Mouse (Mus musculus) cerebellum, adult 2 months (tissue): ENCODE results near the gene Agap2. TPM values are rescaled to one million over a fixed set of nuclear protein-coding genes. Genes with fewer than 3 reads are reported as not detected.
A peak's percentile ranks its signal among the peaks of the same experiment; 100 is the strongest.

ENCODE experiments used
- DNase-seq, 2 experiments: peaks; one replicate each; pipeline ENCODE4 v3.0.0; 2021
- H3K27ac ChIP-seq: fragments of 200-500 bp; 2 replicates; pipeline ENCODE4 v1.5.1; 2012; ENCODE audit warnings: low read length, control low read depth, inconsistent platforms; ENCODE audit not compliant: insufficient read depth
- H3K27me3 ChIP-seq: fragments of 200-500 bp; 2 replicates; pipeline ENCODE4 v1.6.1; 2012; ENCODE audit warnings: inconsistent platforms, mild to moderate bottlenecking, low read length, moderate library complexity; ENCODE audit not compliant: control insufficient read depth, insufficient read depth
- H3K4me1 ChIP-seq: fragments of 200-500 bp; 2 replicates; pipeline ENCODE4 v1.6.1; 2011; ENCODE audit warnings: low read length; ENCODE audit not compliant: control insufficient read depth, insufficient read depth
- H3K4me3 ChIP-seq: fragments of 200-500 bp; replicated peaks from 2 replicates; pipeline ENCODE3; 2011; ENCODE audit warnings: mild to moderate bottlenecking, low read depth, low read length, control low read depth; ENCODE audit not compliant: insufficient read depth
- CTCF ChIP-seq: fragments of 200-500 bp; IDR thresholded peaks from 2 replicates; pipeline ENCODE4 v1.5.1; 2011; ENCODE audit warnings: low read depth, mild to moderate bottlenecking, control low read depth, low read length, moderate library complexity, borderline replicate concordance; ENCODE audit not compliant: insufficient read depth
- POLR2A ChIP-seq: fragments of 200-500 bp; IDR thresholded peaks from 2 replicates; pipeline ENCODE4 v1.6.1; 2011; ENCODE audit warnings: low read length, control low read depth, borderline replicate concordance; ENCODE audit not compliant: insufficient read depth
- WGBS: fragments of 180-500 bp; shearing (Covaris S2); methylation state at CpG from one replicate; pipeline ENCODE4 v1.1.7; 2018; 5-methylcytosine and 5-hydroxymethylcytosine counted together
- polyA plus RNA-seq: library from polyadenylated mRNA; depleted of rRNA; stranded (reverse); fragments of >200 nt; gene quantifications from 2 replicates; pipeline ENCODE4 v1.2.3, GENCODE M21; 2012

Agap2 gene
- polyA plus RNA-seq, 1 experiment, result 99.5 TPM

DNA sequence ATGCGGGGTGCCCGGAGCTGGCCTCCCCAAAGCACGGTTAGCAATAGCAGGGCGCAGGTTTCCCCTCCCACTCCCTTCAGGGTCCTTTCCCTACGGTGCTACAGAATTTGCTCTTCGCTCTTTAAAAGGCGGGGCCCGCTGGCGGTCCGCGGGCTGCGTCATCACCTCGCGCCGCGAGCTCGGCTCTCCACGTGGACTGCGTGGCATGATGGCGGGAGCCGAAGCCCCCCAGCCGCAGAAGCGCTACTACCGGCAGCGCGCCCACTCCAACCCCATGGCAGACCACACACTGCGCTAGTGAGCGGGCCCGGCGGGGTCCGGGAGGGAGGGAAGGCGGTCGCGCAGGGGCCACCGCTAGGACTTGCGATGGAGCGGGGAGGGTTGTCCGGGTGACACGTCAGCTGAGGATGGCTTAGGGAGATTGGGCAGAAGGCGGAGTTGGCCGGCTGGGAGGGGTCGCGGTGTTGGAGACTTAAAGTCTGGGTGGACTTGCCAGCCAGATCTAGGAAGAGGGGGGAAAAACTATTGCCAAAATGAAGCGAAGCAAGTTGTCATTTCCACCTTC lies 33.2 kb upstream of the Agap2 start:
- under 1% methylated on average over 44 of the region's 44 CpGs for WGBS
- H3K27me3 ChIP-seq, result no peaks in the 10 kb centered on the region

GRCm38 (mm10) chr10:127042468-127043115 lies 32.5 kb upstream of the Agap2 start:
- Histone ChIP-seq H3K27me3 (no peaks in the 10 kb centered on the region), H3K4me1 (no peaks in the 10 kb centered on the region), H3K4me3 (peak overlapping the region; percentile 70), H3K27ac (no peak overlapping the region)
- DNase-seq, result no peak
- TF ChIP-seq CTCF, result no peak
- TF ChIP-seq POLR2A, result no peak
- WGBS, result 17% methylated on average over 5 of the region's 5 CpGs

More for the DNA sequence above, 33.2 kb upstream of the Agap2 start:
- no peaks in the 10 kb centered on the region for H3K4me1 ChIP-seq
- DNase-seq, result peak; percentile 85 to 93
- no peak for TF ChIP-seq CTCF
- TF ChIP-seq POLR2A, result no peak
- H3K27ac ChIP-seq, result no peak overlapping the region
- peak overlapping the region; percentile 70 for H3K4me3 ChIP-seq

GRCm38 (mm10) chr10:127043187-127043586 lies 31.9 kb upstream of the Agap2 start:
- no peaks in the 10 kb centered on the region for H3K4me1 ChIP-seq
- H3K4me3 ChIP-seq, result no peak overlapping the region
- WGBS, result 48% methylated on average over 6 of the region's 6 CpGs
- H3K27me3 ChIP-seq, result no peaks in the 10 kb centered on the region; the same call in 1 of the 2 replicates
- H3K27ac ChIP-seq, result no peak overlapping the region
- no peak for DNase-seq
- no peak for TF ChIP-seq CTCF
- no peak for TF ChIP-seq POLR2A

- 31% methylated on average over 5 of the region's 5 CpGs for WGBS
- no peaks in the 10 kb centered on the region for H3K4me1 ChIP-seq
- no peak within 1 kb of the TSS for H3K27ac ChIP-seq
- peaks cover 2% of the 10 kb centered on the region; the same call in 1 of the 2 replicates for H3K27me3 ChIP-seq
- DNase-seq, result no peak
- H3K4me3 ChIP-seq, result peak within 1 kb of the TSS; percentile 32
- no peak for TF ChIP-seq POLR2A
- TF ChIP-seq CTCF, result no peak
These were observed 27.1 kb upstream of the Agap2 start, which contains the start of gene Cyp27b1 for GRCm38 (mm10) chr10:127047954-127048353. Gene Cyp27b1 (plus strand): TSS chr10:127048250.

- DNase-seq, result no peak
- WGBS, result 2% methylated on average over 35 of the region's 35 CpGs
- TF ChIP-seq POLR2A (no peak), CTCF (no peak)
These were observed 26.3 kb upstream of the Agap2 start for GRCm38 (mm10) chr10:127048608-127049394.

GRCm38 (mm10) chr10:127049395-127050118 lies 25.5 kb upstream of the Agap2 start:
- TF ChIP-seq CTCF (peak; percentile 32; the same call in 1 of the 2 replicates), POLR2A (no peak)
- Histone ChIP-seq H3K27ac (no peak overlapping the region), H3K4me3 (peak overlapping the region; percentile 32), H3K4me1 (no peaks in the 10 kb centered on the region; the same call in 1 of the 2 replicates), H3K27me3 (peaks cover 2% of the 10 kb centered on the region; the same call in 1 of the 2 replicates)
- 2% methylated on average over 29 of the region's 29 CpGs for WGBS
- DNase-seq, result no peak

More at GRCm38 (mm10) chr10:127048608-127049394, 26.3 kb upstream of the Agap2 start:
- Histone ChIP-seq H3K4me3 (peak overlapping the region; percentile 32), H3K4me1 (no peaks in the 10 kb centered on the region), H3K27ac (no peak overlapping the region), H3K27me3 (peaks cover 2% of the 10 kb centered on the region; the same call in 1 of the 2 replicates)

DNA sequence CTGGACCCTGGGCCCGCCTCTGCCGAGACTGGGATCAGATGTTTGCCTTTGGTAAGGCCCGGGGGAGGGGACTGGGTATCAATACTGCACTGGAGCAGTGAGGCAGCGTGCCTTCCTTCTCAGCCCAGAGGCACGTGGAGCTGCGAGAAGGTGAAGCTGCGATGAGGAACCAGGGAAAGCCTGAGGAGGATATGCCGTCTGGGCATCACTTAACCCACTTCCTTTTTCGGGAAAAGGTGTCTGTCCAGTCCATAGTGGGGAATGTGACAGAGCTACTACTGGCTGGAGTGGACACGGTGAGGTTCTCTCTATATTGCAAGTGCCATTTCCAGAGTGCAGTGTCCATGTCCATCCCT lies 25.0 kb upstream of the Agap2 start:
- Histone ChIP-seq H3K4me1 (no peaks in the 10 kb centered on the region; the same call in 1 of the 2 replicates), H3K27ac (no peak overlapping the region), H3K27me3 (peaks cover 2% of the 10 kb centered on the region; the same call in 1 of the 2 replicates)

More for the DNA sequence above, 25.0 kb upstream of the Agap2 start:
- TF ChIP-seq CTCF, result no peak
- TF ChIP-seq POLR2A, result no peak
- no peak for DNase-seq
- no peak overlapping the region for H3K4me3 ChIP-seq
- 25% methylated on average over 10 of the region's 10 CpGs for WGBS
